Mouse (Mus musculus): Measurements from ENCODE around the gene Doc2a. TPM values are rescaled to one million over a fixed set of nuclear protein-coding genes. Genes with fewer than 3 reads are reported as not detected.

The Doc2a gene
- polyA plus RNA-seq (2012; fragmentation: generic; extraction: Trizol) = not detected

- Histone ChIP-seq H3K4me3 (no peak within 1 kb of the TSS), H3K36me3 (ENCODE audit: control insufficient read depth, insufficient read depth) (no peaks in the 10 kb centered on the region), H3K4me2 (ENCODE audit: low read depth) (no peak within 1 kb of the TSS), H3K79me2 (ENCODE audit: control insufficient read depth, insufficient read depth) (no peaks in the 10 kb centered on the region), H3ac (ENCODE audit: control insufficient read depth, insufficient read length) (no peak within 1 kb of the TSS), H3K27me3 (ENCODE audit: control insufficient read depth, insufficient read depth, insufficient read length) (peaks cover 43% of the 10 kb centered on the region)
- TF ChIP-seq TCF3 (IDR thresholded peaks at IDR 0.05; ENCODE audit: insufficient read length, low read depth) = no peak
- TF ChIP-seq CEBPB (IDR thresholded peaks at IDR 0.05; ENCODE audit: insufficient read depth, poor library complexity, severe bottlenecking) = no peak
- no peak for TF ChIP-seq TCF12 (IDR thresholded peaks at IDR 0.05; ENCODE audit: insufficient read depth, poor library complexity, severe bottlenecking)
- TF ChIP-seq MYOD1 (IDR thresholded peaks at IDR 0.05; ENCODE audit: control insufficient read depth in 1 of 3, insufficient read length in 2 of 3, low read depth in 2 of 3) = no peak
- no peak for TF ChIP-seq POLR2A (IDR thresholded peaks at IDR 0.05; ENCODE audit: insufficient read length, low read depth)
- no peak for TF ChIP-seq USF1 (IDR thresholded peaks at IDR 0.05; ENCODE audit: low read depth)
- TF ChIP-seq E2F4 (IDR thresholded peaks at IDR 0.05; ENCODE audit: insufficient read depth) = no peak
- TF ChIP-seq SRF (IDR thresholded peaks at IDR 0.05; ENCODE audit: control insufficient read depth, insufficient read length, low read depth) = no peak
- TF ChIP-seq REST (IDR thresholded peaks at IDR 0.05; ENCODE audit: insufficient read depth, insufficient read length) = no peak
- no peak for TF ChIP-seq MYOG (IDR thresholded peaks at IDR 0.05; ENCODE audit: control insufficient read depth in 1 of 3, insufficient read depth in 1 of 3, insufficient read length in 2 of 3, low read depth in 2 of 3)
- TF ChIP-seq MAX (IDR thresholded peaks at IDR 0.05; ENCODE audit: low read depth) = no peak
- no peak for TF ChIP-seq POLR2AphosphoS2 (IDR thresholded peaks at IDR 0.05; ENCODE audit: insufficient read length, low read depth)
Observed at GRCm38 (mm10) chr7:126847116-126847420, at the start of gene Doc2a. Doc2a (plus strand) TSS chr7:126847416.

- Histone ChIP-seq H3K79me2 (ENCODE audit: control insufficient read depth, insufficient read depth) (peaks cover 28% of the 10 kb centered on the region), H3K36me3 (ENCODE audit: control insufficient read depth, insufficient read depth) (peaks cover 33% of the 10 kb centered on the region), H3K4me2 (ENCODE audit: low read depth) (peak overlapping the region; percentile 96), H3K27me3 (ENCODE audit: control insufficient read depth, insufficient read depth, insufficient read length) (no peaks in the 10 kb centered on the region), H3K4me3 (peak overlapping the region; percentile 89), H3ac (ENCODE audit: control insufficient read depth, insufficient read length) (peak overlapping the region; percentile 64)
- TF ChIP-seq POLR2A (IDR thresholded peaks at IDR 0.05; ENCODE audit: insufficient read length, low read depth) (peak; percentile 20), POLR2AphosphoS2 (IDR thresholded peaks at IDR 0.05; ENCODE audit: insufficient read length, low read depth) (peak; percentile 77), TCF3 (IDR thresholded peaks at IDR 0.05; ENCODE audit: insufficient read length, low read depth) (no peak)
Observed at GRCm38 (mm10) chr7:126798127-126799049, 48.8 kb upstream of the Doc2a start.

GRCm38 (mm10) chr7:126799050-126799467, 48.2 kb upstream of the Doc2a start:
- Histone ChIP-seq H3K27me3 (ENCODE audit: control insufficient read depth, insufficient read depth, insufficient read length) (no peaks in the 10 kb centered on the region), H3K4me2 (ENCODE audit: low read depth) (peak overlapping the region; percentile 96), H3K4me3 (peak overlapping the region; percentile 89), H3K79me2 (ENCODE audit: control insufficient read depth, insufficient read depth) (peaks cover 28% of the 10 kb centered on the region), H3ac (ENCODE audit: control insufficient read depth, insufficient read length) (peak overlapping the region; percentile 64), H3K36me3 (ENCODE audit: control insufficient read depth, insufficient read depth) (peaks cover 30% of the 10 kb centered on the region)
- TF ChIP-seq TCF12 (IDR thresholded peaks at IDR 0.05; ENCODE audit: insufficient read depth, poor library complexity, severe bottlenecking) (no peak), MAX (IDR thresholded peaks at IDR 0.05; ENCODE audit: low read depth) (no peak), SRF (IDR thresholded peaks at IDR 0.05; ENCODE audit: control insufficient read depth, insufficient read length, low read depth) (peak; percentile 73), POLR2A (IDR thresholded peaks at IDR 0.05; ENCODE audit: insufficient read length, low read depth) (peak; percentile 99), MYOG (IDR thresholded peaks at IDR 0.05; ENCODE audit: control insufficient read depth in 1 of 3, insufficient read depth in 1 of 3, insufficient read length in 2 of 3, low read depth in 2 of 3) (peak in 1 of 3 experiments; percentile 7), CEBPB (IDR thresholded peaks at IDR 0.05; ENCODE audit: insufficient read depth, poor library complexity, severe bottlenecking) (no peak), MYOD1 (IDR thresholded peaks at IDR 0.05; ENCODE audit: control insufficient read depth in 1 of 3, insufficient read length in 2 of 3, low read depth in 2 of 3) (peak in 1 of 3 experiments; percentile 16), E2F4 (IDR thresholded peaks at IDR 0.05; ENCODE audit: insufficient read depth) (peak; percentile 12), TCF3 (IDR thresholded peaks at IDR 0.05; ENCODE audit: insufficient read length, low read depth) (no peak), REST (IDR thresholded peaks at IDR 0.05; ENCODE audit: insufficient read depth, insufficient read length) (peak; percentile 29), USF1 (IDR thresholded peaks at IDR 0.05; ENCODE audit: low read depth) (no peak), POLR2AphosphoS2 (IDR thresholded peaks at IDR 0.05; ENCODE audit: insufficient read length, low read depth) (peak; percentile 100)

GRCm38 (mm10) chr7:126799468-126800268, 47.5 kb upstream of the Doc2a start:
- Histone ChIP-seq H3K27me3 (ENCODE audit: control insufficient read depth, insufficient read depth, insufficient read length) (no peaks in the 10 kb centered on the region), H3K79me2 (ENCODE audit: control insufficient read depth, insufficient read depth) (peaks cover 28% of the 10 kb centered on the region), H3K36me3 (ENCODE audit: control insufficient read depth, insufficient read depth) (peaks cover 23% of the 10 kb centered on the region), H3ac (ENCODE audit: control insufficient read depth, insufficient read length) (peak overlapping the region; percentile 64), H3K4me2 (ENCODE audit: low read depth) (peak overlapping the region; percentile 87), H3K4me3 (peak overlapping the region; percentile 89)
- TF ChIP-seq USF1 (IDR thresholded peaks at IDR 0.05; ENCODE audit: low read depth) (no peak), POLR2A (IDR thresholded peaks at IDR 0.05; ENCODE audit: insufficient read length, low read depth) (peak; percentile 75), POLR2AphosphoS2 (IDR thresholded peaks at IDR 0.05; ENCODE audit: insufficient read length, low read depth) (peak; percentile 81), MYOD1 (IDR thresholded peaks at IDR 0.05; ENCODE audit: control insufficient read depth in 1 of 3, insufficient read length in 2 of 3, low read depth in 2 of 3) (peak in 1 of 3 experiments; percentile 41), MYOG (IDR thresholded peaks at IDR 0.05; ENCODE audit: control insufficient read depth in 1 of 3, insufficient read depth in 1 of 3, insufficient read length in 2 of 3, low read depth in 2 of 3) (peak in 1 of 3 experiments; percentile 55), E2F4 (IDR thresholded peaks at IDR 0.05; ENCODE audit: insufficient read depth) (no peak), REST (IDR thresholded peaks at IDR 0.05; ENCODE audit: insufficient read depth, insufficient read length) (no peak), TCF3 (IDR thresholded peaks at IDR 0.05; ENCODE audit: insufficient read length, low read depth) (no peak), CEBPB (IDR thresholded peaks at IDR 0.05; ENCODE audit: insufficient read depth, poor library complexity, severe bottlenecking) (no peak), TCF12 (IDR thresholded peaks at IDR 0.05; ENCODE audit: insufficient read depth, poor library complexity, severe bottlenecking) (no peak), MAX (IDR thresholded peaks at IDR 0.05; ENCODE audit: low read depth) (no peak), SRF (IDR thresholded peaks at IDR 0.05; ENCODE audit: control insufficient read depth, insufficient read length, low read depth) (no peak)

All from myocyte (in vitro differentiated cells).